Mouse (Mus musculus) T-helper 2 cell (primary cell): ENCODE data around the gene Pik3cd.

Source experiments
- in situ Hi-C: fragments of 300-600 bp; cut with MboI, MseI; formaldehyde crosslinking; loops from one replicate; pipeline ENCODE4 v1.15.1; 2025; ENCODE audit warnings: high pct_unique_total_duplicates

The Pik3cd gene

GRCm38 (mm10) chr4:149609256-149610025 lies 92.9 kb downstream of the Pik3cd start:
- in situ Hi-C loops, result no loop called here

- in situ Hi-C loops, result no loop called here
Measured at GRCm38 (mm10) chr4:149608309-149608638, 94.1 kb downstream of the Pik3cd start.

- in situ Hi-C loops, result no loop called here
Measured at GRCm38 (mm10) chr4:149607591-149608308, 94.6 kb downstream of the Pik3cd start.

- in situ Hi-C loops, result no loop called here
Measured at GRCm38 (mm10) chr4:149606766-149607358, 95.5 kb downstream of the Pik3cd start.

- in situ Hi-C loops, result no loop called here
Measured at GRCm38 (mm10) chr4:149606056-149606455, 96.3 kb downstream of the Pik3cd start.

- in situ Hi-C loops, result no loop called here
Measured at GRCm38 (mm10) chr4:149604518-149604917, 97.9 kb downstream of the Pik3cd start.

- in situ Hi-C loops, result no loop called here
Measured at GRCm38 (mm10) chr4:149603860-149604259, 98.5 kb downstream of the Pik3cd start.

- in situ Hi-C loops, result no loop called here
Measured at GRCm38 (mm10) chr4:149602236-149602635, 100.1 kb downstream of the Pik3cd start.

- in situ Hi-C loops, result no loop called here
Measured at GRCm38 (mm10) chr4:149601484-149601883, 100.9 kb downstream of the Pik3cd start.

- in situ Hi-C loops, result no loop called here
Measured at GRCm38 (mm10) chr4:149600130-149600529, 102.2 kb downstream of the Pik3cd start.

GRCm38 (mm10) chr4:149599549-149599948 lies 102.8 kb downstream of the Pik3cd start:
- in situ Hi-C loops, result no loop called here
